Mouse (Mus musculus): Measurements from ENCODE around the gene Tmem181a. TPM values are rescaled to one million over a fixed set of nuclear protein-coding genes. Genes with fewer than 3 reads are reported as not detected.
"Not testable (repeated sequence)": the region's sequence is repeated elsewhere in the genome, so short reads cannot be mapped to it uniquely, and the experiment has no call there.

Tmem181a gene
- 10 to 100 TPM; 12.0 to 17.3 TPM for total RNA-seq (2021)
- long read RNA-seq, experiment 1, full-length matches to known transcripts: 10 of 17 reads
- long read RNA-seq, experiment 1, partial matches to known transcripts: 3 of 17 reads
- long read RNA-seq, experiment 1, other reads (novel, unspliced or antisense): 4 of 17 reads
- long read RNA-seq, experiment 2, full-length matches to known transcripts: 3 of 4 reads
- long read RNA-seq, experiment 2, partial matches to known transcripts: 1 of 4 reads
- long read RNA-seq, experiment 2, other reads (novel, unspliced or antisense): 0 of 4 reads

DNA sequence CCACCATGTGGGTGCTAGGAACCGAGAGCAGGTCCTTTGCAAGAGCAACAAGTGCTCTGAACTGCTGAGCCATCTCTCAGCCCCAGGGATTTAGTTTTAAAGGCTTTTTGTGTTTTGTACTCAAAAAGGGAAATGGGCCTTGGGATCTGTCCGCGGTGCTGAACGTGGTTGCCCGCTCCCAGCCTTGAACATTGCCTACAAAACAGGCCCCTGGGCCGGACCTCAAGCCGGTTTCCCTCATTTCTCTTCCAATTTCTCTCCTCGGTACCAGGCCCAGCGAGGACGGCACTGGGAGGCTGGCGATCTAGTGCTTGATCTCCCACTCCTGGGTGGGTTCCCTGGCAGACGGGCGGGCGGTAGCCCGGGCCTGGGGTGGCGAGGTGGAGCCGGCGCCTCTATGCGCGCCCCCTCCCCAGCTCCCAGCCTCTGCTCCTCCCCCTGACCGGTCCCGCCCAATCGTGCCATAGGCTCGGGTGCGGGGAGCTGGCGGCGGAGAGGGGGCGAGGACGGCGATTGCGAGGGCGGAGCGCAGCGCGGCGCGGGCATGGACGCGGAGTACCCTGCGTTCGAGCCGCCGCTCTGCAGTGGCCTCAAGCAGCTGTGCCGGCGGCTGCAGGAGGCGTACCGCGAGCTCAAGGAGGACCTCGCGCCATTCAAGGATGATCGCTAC lies at the start of gene Tmem181a:
Gene Tmem181a (plus strand): TSS at position 461 of the 670 bp plus-strand sequence.
- not testable (repeated sequence) for DNase-seq

DNA sequence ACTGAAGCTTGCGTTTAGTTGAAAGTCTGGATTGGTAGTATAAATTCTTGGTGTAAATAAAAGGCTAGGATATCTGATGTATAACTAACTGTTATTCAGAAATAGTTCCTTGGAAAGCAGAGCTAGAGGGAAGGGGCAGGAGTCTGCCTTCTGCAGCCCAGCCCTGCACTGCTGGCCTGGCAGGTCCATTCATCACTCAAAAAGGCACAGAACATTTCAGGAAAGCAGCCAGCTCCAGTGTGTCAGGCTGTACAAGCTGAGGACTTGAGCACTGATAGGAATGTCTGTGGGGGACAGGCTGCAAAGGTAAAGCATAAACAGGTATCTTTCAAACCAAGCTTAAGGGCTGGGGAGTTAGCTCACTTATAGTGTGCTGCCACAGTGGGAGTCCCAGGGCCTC lies 44.9 kb upstream of the Tmem181a start:
- DNase-seq: no peak

DNA sequence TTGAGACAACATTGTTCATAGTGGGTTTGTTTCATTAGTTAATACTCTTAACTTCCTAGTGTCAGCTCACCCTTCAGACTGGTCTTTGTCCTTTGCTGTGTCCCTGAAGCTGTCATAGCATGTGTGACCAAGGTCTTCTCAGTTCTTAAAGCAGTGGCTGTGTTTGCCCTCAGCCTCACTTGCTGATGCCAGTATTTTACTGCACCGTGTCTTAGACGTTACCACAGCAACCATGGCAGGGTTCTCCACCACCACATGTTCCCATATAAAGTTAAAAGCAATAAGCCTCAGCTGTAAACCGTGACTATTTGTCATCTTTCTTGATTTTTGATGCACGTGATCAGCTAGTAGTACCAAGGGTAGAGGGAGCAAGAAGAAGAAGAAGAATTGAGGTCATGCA lies 41.0 kb upstream of the Tmem181a start:
- DNase-seq: no peak

DNA sequence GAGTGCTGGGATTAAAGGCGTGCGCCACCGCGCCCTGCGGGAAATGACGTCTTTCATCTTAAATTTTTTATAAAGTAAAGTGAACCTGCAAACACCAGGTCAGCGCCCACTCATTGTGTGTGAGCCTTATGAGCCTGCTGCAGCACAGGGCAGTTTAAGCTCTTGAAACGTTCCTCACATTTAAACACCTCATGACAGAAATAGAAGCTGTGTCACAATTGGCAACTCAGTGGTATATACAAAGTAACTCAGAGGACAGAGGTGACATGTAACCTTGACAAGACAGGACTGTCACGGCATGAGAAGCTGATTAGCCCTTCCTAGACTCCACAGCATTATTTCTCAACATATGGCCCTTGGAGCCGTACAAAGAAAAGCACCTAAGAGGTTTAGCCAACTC lies 40.1 kb upstream of the Tmem181a start:
- no peak for DNase-seq

DNA sequence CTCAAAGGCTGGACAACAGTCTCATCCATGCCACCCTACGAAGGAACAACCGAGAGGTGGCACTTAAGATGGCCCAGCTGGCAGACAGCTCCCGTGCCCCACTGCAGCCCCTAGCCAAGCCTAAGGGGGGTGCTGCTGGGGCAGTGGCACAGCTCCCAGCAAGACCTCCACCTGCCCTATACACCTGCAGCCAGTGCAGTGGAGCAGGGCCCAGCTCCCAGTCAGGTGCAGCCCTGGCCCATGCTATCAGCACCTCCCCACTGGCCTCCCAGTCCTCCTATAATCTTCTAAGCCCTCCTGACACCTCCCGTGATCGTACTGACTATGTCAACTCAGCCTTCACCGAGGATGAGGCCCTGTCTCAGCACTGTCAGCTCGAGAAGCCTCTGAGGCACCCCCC lies 24.0 kb upstream of the Tmem181a start:
- not testable (repeated sequence) for DNase-seq

DNA sequence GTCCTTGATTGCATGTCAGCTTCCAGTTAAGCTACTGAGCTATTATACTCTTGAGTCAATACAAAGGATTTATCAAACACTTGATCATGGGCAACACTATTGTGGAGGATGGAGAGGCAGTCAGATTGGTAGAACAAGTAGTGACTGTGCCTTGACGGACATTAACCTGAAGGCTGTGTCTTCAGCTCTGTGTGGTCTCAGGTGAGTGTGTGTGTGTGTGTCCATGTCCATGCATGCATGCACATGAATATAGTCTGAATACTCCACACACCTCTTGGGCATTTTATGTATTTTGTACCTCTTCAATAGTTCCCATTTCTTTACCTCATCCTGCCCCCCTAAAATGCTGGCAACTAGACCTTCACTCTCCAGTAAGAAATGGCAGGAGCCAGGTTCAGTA lies 5.4 kb upstream of the Tmem181a start:
- not testable (repeated sequence) for DNase-seq

DNA sequence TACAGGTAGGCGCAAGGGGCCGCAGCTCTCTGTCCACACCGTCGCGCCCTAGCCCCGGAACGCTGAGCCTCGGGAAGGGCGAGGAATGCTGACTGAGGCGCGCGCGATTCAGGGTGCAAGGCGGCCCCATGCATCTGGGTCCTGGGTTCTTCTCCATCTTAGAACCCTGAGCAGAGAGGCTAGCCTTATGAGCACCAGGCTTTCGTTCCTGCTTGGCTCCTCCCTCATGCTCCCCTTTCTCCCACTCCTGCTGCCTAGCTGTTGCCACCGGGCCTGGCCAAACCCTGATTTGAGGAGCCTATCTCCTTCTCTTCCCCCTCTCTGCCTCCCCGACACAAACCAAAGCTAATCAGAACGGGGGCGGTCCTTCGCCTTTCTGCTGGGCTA lies 403 bp downstream of the Tmem181a start:
- not testable (repeated sequence) for DNase-seq

DNA sequence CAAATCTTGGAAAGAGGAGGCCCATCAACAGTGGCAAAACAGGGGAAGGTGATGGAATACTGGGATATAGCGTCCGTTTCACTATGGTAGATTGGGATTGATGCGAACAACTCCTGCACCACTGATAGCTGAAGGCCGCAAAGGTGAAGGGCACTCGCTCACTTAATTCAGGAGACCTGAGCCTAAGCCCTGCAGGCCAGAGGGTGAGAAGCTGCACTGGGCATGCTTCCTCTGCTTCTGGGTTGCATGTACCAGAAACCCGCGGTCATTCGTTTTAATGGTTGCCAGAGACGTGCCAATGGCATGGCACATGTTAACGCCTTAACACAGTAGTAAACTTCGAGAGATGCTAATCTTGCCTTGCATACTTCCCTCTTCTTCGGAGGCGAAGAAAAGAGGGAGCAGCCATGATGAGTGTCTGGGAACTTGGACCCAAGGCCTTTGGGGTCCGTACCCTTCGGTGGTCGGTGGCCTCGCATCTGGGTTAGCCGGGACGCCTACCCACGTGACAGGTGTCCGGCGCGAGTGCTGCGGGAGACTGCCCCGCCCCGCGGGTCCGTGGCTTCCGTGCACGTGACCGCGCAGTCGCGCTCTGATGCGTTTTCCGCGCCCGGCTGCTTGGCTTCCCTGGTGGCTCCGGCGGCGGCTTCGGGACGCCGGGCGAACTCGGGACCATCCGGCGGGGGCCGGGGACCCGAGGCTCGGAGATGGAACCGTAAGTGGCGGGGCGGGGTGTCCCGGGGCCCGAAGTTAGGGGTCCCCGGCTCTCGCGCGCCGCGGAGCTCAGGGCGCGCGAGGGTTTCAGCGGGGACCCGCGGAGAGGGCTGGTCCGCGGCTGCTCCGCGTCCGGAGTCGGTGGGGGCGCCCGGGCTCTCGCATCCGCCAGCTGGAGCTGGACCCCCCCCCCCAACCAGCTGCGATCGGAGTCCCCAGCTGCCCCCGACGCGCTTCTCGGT lies 13.5 kb downstream of the Tmem181a start:
- peak; percentile 15 to 25 for DNase-seq

DNA sequence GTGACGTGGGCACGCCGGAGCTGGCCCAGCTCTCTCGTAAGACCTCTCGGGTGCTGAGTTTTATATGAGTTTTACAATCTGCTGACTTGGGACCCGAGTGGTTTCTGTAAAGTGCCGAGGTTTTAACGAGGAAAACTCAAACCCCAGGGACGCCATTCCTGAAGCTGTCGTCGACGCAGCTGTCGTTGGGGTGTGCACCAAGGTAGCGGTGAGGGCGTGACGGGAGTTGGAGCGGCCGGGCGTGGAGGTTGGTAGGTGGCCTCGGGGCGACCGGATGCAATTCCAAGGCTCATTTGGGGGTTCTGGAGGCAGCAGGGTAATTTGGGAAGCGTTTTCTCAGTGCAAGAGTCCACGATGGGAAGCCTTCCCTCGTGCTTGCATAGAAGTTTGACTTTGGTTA lies 14.2 kb downstream of the Tmem181a start:
- DNase-seq: peak; percentile 9 to 21

DNA sequence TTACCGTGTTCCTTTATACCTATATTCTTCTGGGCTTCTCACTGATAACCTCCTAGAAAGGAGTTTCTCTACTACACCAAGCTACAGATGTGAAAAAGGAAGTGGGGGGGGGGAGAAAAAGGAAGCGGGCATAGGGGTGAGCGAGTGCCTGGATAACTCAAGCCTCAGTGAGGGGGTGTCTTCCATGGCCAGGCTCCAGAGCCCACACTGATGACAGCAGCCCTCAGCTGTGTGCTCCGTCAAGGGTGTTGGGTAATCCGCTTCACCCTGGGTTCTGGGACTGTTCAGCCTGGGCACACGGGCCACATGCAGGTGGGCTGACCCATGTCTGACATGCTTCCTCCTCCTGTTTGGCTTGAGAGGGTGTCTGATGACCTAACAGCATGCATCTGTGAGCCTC lies 15.3 kb downstream of the Tmem181a start:
- DNase-seq: not testable (repeated sequence)

DNA sequence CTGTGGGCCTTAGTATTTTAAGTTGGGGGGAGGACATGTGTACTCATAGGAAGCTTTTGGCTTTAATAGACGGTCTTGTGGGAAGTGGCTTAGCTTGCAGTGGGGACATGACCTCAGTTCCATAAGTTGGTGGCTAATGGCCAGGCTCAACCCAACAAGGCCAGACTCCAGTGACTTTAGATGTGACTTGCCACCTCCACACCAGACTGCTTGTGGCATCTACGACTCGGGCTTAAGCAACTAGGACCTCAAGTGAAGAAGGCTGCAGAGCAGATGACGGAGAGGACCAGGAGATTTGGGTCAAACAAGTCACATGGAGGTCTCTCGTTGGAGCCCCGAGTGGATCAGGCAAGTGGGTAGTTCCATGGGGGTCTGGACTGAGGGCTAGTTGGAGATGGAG lies 18.0 kb downstream of the Tmem181a start:
- not testable (repeated sequence) for DNase-seq

DNA sequence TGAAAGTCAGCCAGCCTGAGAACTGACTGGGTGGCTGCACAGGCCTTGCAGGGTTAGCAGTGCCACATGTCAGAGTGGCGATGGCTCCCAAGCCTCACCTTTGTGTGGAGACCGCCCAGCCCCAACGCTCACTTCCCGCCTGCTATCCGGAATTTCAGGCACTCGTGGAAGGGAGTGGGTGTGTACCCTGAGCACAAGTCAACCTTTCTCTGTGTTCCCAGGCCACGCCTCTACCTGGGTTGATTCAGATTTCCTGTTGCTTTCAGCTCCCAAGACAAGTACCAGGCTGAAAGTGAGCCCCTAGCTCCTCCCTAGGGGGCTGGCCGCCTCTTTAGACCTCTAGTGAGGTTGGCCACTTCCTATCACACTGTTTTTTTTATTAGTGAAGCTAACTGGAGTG lies 22.5 kb downstream of the Tmem181a start:
- not testable (repeated sequence) for DNase-seq

DNA sequence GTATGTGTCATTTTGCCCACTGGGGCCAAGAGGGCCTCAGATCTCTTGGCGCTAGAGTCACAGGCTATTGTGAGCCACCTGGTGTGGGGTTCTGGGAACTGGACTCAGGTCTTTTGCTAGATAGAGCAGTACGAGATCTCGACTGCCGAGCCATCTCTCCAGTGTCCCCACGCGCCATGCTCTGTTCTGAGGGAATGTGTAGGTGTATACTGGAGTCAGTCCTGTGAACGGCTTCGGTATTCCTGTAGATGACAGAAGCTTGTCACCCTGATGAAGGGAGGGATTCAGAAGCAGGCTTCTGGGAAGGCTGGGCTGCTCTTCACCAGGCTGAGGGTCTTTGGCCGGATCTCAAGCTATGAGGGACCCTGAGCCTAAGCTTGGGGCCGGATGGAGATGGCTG lies 23.1 kb downstream of the Tmem181a start:
- DNase-seq: not testable (repeated sequence)

DNA sequence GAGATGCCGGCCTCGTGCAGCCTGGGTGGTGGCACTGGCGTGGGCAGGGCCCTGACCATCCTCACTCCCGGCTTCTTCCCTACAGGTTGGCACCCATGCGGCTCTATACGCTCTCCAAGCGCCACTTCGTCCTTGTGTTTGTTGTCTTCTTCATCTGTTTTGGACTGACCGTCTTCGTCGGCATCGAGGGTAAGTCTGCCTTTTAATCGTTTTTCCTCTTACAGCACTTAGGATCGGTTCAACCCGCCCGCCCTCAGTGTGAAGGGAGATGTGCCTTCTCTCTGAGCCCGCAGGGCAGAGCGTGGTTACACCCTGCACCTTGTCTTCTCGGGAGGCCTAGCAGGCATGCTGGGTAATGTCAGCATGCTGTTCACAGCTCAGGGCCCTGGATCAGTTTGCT lies 23.9 kb downstream of the Tmem181a start:
- DNase-seq: not testable (repeated sequence)

DNA sequence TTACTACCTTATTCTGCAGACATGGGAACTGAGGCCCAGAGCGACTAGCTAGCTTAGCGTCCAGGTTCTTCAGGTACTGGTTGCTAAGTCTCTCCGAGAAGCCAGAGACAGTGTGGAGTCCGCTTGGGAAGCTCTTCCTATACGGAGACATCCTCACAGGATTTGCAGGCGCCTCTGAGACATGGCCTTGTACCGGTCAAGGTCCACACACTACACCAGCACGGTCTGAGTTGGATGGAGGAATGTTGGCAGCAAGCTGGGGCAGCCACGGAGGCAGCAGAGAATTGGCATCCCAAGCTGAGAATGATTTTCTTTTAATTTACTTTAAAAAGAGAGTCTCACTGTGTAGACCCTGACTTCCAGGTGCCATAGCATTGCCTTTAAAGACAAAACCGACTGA lies 26.5 kb downstream of the Tmem181a start:
- not testable (repeated sequence) for DNase-seq

DNA sequence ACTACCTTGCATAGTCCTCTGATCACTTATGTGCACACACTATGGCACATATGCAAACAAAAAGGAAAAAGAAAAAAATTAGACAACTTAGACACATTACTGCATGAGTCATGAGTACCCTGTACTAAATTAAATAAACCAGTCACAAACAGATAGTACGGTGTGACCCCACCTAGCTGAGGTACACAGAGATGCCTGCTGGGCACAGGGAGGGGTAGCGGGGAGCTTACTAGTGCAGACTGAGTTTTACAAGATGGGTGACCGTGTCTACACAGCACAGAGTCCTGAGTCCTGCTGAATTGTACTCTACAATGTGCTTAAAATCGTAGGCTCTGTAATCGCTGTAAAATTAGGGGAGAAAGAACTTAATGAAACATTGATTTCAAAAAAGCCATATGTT lies 29.5 kb downstream of the Tmem181a start:
- DNase-seq: not testable (repeated sequence)

DNA sequence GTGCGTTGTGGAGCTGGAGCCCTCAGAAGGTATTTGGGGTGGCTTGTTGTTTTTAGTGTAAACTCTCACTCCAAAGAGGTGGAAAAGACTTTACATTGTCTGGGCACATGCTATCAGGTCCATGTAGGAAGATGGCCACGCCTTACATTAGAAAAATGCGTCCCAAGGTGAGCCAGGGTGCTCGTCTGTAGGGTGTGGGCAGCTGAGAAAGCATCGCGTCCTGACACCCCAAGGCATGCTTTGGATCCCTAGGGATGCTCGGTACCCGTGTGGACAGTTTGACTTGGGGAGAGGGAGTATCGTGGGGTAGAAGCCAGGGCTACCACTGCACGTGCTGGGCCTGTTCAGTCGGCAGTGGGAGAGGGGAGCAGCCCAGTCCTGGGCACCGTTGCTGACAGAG lies 32.4 kb downstream of the Tmem181a start:
- DNase-seq: not testable (repeated sequence)

DNA sequence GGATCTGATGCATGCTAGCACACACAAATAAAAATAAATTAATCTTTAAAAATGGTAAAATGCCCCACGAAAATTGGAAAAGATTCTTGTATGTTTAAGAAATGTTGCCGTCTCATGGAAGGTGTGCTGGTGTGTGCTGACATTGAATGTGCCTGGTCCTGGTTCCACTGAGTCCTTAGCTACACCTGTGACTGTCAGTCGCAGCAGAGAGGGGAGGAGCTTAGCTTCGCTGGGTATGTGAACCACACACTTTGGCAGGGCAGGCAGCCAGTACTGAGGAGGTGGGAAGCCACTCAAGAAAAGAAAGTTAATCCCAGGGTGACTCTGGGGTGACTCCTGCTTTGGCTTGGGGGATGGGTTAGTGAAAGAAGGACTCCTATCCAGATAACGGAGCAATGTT lies 37.2 kb downstream of the Tmem181a start:
- DNase-seq: not testable (repeated sequence)

DNA sequence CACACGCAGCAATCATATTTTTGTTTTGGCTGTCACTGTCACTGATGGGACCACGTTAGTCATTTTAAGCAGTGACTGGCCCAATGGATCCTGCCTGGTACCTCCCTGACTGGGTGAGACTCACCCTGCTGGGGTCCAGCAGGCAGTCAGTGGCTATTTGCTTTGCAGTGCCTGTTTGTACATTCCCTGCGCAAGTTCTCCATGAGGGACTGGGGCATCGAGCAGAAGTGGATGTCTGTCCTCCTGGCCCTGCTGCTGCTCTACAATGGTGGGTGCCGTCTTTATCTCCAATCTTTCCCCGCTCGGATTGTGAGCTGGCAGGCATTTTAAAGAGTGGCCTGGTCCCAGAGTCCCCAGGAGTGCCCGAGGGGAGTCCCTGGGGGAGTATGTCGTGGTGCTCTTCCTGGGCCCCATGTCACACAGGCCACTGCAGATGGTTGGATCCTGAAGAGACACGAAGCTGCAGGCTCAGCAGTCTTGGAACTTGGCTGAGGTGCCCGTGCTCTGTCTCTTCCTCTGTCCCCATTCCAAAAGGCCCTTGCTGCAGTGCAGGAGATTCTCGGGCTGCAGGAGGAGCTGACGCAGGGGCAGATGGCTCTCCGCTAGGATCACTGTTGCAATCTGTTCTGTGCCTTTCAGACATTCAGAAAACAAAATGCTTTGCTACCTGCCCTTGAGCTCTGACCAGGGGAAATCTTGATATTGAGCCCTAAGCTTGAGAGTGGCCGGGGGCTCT lies 40.6 kb downstream of the Tmem181a start:
- not testable (repeated sequence) for DNase-seq

DNA sequence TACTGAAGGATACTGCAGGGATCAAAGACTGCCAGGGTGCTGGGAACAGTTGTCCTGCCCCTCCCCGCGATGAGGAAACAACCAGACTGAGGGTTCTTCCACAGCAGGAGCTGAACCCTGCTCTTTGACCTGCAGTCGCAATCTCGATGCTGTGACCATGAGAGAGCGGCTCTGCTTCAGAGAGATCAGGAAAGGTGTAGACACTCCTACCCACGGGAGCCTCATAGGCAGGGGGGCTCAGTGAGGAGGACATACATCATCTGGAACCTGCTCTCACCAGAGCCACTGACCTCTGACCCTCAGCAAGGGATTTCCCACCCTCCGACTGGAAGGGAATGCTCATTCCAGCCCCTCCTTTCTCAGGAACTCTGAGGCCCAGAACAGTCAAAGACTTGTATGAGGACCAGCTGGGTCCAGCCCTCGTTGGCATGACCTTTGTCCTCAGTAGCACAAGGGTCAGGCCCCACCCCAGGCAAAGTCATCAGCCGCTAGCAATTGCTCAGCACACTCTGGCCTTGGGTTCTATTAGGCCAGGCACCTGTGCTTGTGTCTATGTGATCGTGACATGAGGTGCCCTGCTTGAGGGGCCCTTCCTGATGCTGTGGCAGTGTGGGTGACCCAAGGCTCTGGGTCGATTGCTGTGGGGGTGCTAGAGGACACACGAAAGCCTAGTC lies 43.7 kb downstream of the Tmem181a start:
- not testable (repeated sequence) for DNase-seq

DNA sequence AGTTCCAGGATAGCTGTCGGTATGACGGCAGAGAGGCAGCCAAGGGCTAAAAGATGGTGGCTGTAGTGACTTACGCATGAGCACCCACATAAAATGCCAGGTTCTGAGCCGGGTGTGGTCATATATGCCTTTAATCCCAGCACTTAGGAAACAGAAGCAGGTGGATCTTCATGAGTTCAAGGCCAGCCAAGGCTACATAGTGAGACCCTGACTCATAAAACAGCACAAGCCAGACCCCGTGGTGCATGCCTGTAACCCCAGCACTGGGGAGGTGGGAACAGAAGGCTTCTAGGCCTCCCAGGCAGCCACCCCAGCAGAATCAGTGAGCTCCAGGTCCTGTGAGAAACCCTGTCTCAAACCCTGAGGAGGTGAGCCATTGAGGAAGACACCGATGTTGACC lies 48.2 kb downstream of the Tmem181a start:
- not testable (repeated sequence) for DNase-seq
